Mouse (Mus musculus): ENCODE measurements around the gene Gtf2f1.

GRCm38 (mm10) chr17:57001228-57001627 lies 9.9 kb downstream of the Gtf2f1 start:
- TF ChIP-seq POLR2A (IDR thresholded peaks at IDR 0.05; ENCODE audit: low read depth, low read length) = no peak
- no peak for TF ChIP-seq CTCF (conservative IDR thresholded peaks at IDR 0.05; ENCODE audit: insufficient read depth, insufficient read length, low read depth, low read length)

Measured in kidney, adult 2 months (tissue).